Mouse (Mus musculus): Measurements from ENCODE around the gene Lama1.

- TF ChIP-seq POLR2A (IDR thresholded peaks at IDR 0.05; ENCODE audit: control insufficient read depth, extremely low read depth, insufficient read depth, low read length, poor library complexity) (no peak), CTCF (IDR thresholded peaks at IDR 0.05; ENCODE audit: borderline replicate concordance, control insufficient read depth, extremely low read depth, insufficient read depth, low read length, poor library complexity) (no peak)
Measured at GRCm38 (mm10) chr17:67791091-67791490, 94.0 kb downstream of the Lama1 start.

Data from thymus, adult 2 months (tissue).